Mouse (Mus musculus) myocyte (in vitro differentiated cells): ENCODE results near the gene Syt1.

Experiments
- CEBPB ChIP-seq: IDR thresholded peaks from 2 replicates; pipeline ENCODE4 v1.6.1; 2011; ENCODE audit warnings: mild to moderate bottlenecking, moderate library complexity; ENCODE audit not compliant: poor library complexity, insufficient read depth, severe bottlenecking
- E2F4 ChIP-seq: IDR thresholded peaks from one replicate; pipeline ENCODE4 v1.6.1; 2011; ENCODE audit warnings: mild to moderate bottlenecking, control low read depth, moderate library complexity; ENCODE audit not compliant: insufficient read depth
- MAX ChIP-seq: IDR thresholded peaks from one replicate; pipeline ENCODE4 v1.6.1; 2011; ENCODE audit warnings: low read depth, mild to moderate bottlenecking, control low read depth
- MYOD1 ChIP-seq, 3 experiments: IDR thresholded peaks; one replicate each; pipeline ENCODE4 v1.6.1; 2011; ENCODE audit warnings: control low read depth in 2 of 3, low read depth in 2 of 3, mild to moderate bottlenecking in 2 of 3, moderate library complexity in 1 of 3; ENCODE audit not compliant: insufficient read length in 2 of 3, control insufficient read depth in 1 of 3
- MYOG ChIP-seq, 3 experiments: IDR thresholded peaks; one replicate each; pipeline ENCODE4 v1.6.1; 2011; ENCODE audit warnings: control low read depth in 2 of 3, low read depth in 2 of 3, mild to moderate bottlenecking in 2 of 3; ENCODE audit not compliant: insufficient read length in 2 of 3, control insufficient read depth in 1 of 3, insufficient read depth in 1 of 3
- POLR2A ChIP-seq: IDR thresholded peaks from one replicate; pipeline ENCODE4 v1.6.1; 2011; ENCODE audit warnings: low read depth, mild to moderate bottlenecking, control low read depth, moderate library complexity; ENCODE audit not compliant: insufficient read length
- POLR2AphosphoS2 ChIP-seq: IDR thresholded peaks from one replicate; pipeline ENCODE4 v1.6.1; 2011; ENCODE audit warnings: low read depth, control low read depth; ENCODE audit not compliant: insufficient read length
- REST ChIP-seq: IDR thresholded peaks from one replicate; pipeline ENCODE4 v1.6.1; 2011; ENCODE audit warnings: mild to moderate bottlenecking, control low read depth, moderate library complexity; ENCODE audit not compliant: insufficient read depth, insufficient read length
- SRF ChIP-seq: IDR thresholded peaks from one replicate; pipeline ENCODE4 v1.6.1; 2011; ENCODE audit warnings: low read depth; ENCODE audit not compliant: control insufficient read depth, insufficient read length
- TCF12 ChIP-seq: IDR thresholded peaks from one replicate; pipeline ENCODE4 v1.6.1; 2011; ENCODE audit warnings: mild to moderate bottlenecking, control low read depth; ENCODE audit not compliant: poor library complexity, insufficient read depth, severe bottlenecking
- USF1 ChIP-seq: IDR thresholded peaks from one replicate; pipeline ENCODE4 v1.6.1; 2011; ENCODE audit warnings: low read depth, mild to moderate bottlenecking, control low read depth, moderate library complexity

DNA sequence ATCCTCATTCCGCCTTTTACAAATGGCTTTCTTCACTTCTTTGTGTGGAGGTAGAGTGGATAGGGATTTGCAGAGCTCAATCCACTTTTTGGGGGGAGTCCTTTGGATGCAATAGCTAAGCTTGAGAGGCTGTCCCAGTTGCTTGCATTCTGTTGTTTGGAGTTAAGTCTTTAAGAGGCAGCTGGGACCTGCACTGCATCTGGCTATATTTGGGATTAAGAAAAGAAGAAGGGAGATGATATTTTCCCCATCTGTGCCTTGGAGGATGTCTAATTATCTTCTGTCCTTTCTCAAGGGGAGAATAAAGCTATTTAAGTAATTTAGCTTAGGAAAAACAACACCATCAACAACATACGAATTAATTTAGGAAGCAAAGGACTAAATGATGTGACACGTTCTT is 230.2 kb downstream of the Syt1 start:
- TF ChIP-seq USF1 = no peak
- no peak for TF ChIP-seq TCF12
- no peak for TF ChIP-seq CEBPB
- TF ChIP-seq SRF = no peak
- no peak for TF ChIP-seq MAX
- TF ChIP-seq POLR2A = no peak
- no peak for TF ChIP-seq POLR2AphosphoS2
- no peak for TF ChIP-seq MYOD1 (IDR thresholded peaks at IDR 0.05; ENCODE audit: control insufficient read depth in 1 of 3, insufficient read length in 2 of 3, low read depth in 2 of 3)
- no peak for TF ChIP-seq REST
- TF ChIP-seq MYOG (IDR thresholded peaks at IDR 0.05; ENCODE audit: control insufficient read depth in 1 of 3, insufficient read depth in 1 of 3, insufficient read length in 2 of 3, low read depth in 2 of 3) = no peak
- TF ChIP-seq E2F4 = no peak
